In the genomic region with DNA sequence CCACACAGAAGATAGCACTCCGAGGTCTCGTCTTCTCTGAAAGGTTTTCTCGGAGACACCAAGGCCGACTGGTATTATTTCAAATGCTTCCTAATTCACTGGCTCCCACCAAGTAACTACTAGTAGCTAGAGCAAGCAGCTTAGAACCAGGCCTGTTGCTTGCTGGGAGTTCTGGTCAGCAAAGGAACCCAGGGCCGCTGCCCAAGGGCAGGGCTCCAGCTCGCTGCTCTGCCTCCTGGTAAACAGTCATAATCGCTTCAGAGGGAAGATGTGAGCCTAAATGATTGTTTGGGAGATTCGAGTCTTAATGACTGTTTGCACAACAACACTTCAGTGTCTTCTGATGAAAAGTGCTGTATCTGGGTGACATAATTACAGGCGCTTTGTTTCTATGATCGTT, we compare ENCODE assay signal across 16 mouse cellular contexts. TPM values are rescaled to one million over a fixed set of nuclear protein-coding genes. Genes with fewer than 3 reads are reported as not detected.
A peak's percentile ranks its signal among the peaks of the same experiment; 100 is the strongest.
DNase-seq lines count a peak whose midpoint lies in the region; ATAC-seq lines count a peak whose summit lies in the region.
"Had no signal": no experiment of that assay in that cellular context is flagged by ENCODE, and none has a peak within 500 bp of the region (broad histone marks: within the 10 kb centered on the region; RNA-seq: fewer than 3 reads in every experiment).

No protein-coding gene starts in this region.

- no peak for ATAC-seq in heart, embryonic 15.5 days (replicated peaks; ENCODE audit: insufficient number of reproducible peaks, insufficient read depth, low FRiP score, low read depth)
- no peak for ATAC-seq in heart, embryonic 11.5 days (replicated peaks; ENCODE audit: insufficient number of reproducible peaks, low FRiP score, low TSS enrichment)
- ATAC-seq in embryonic facial prominence, embryonic 15.5 days (ENCODE audit: insufficient number of reproducible peaks, low FRiP score, low TSS enrichment, low read depth) = no peak
- ATAC-seq: forebrain, embryonic 13.5 days; Patski had no signal

- no peaks in the 10 kb centered on the region for H3K9me3 ChIP-seq in heart, embryonic 15.5 days (replicated peaks)
- no peaks in the 10 kb centered on the region for H3K9me3 ChIP-seq in heart, embryonic 11.5 days (replicated peaks; ENCODE audit: control insufficient read depth, low read length)
- H3K9me3 ChIP-seq in embryonic facial prominence, embryonic 15.5 days (replicated peaks) = no peaks in the 10 kb centered on the region
- H3K9me3 ChIP-seq: forebrain, embryonic 13.5 days; neural tube, embryonic 12.5 days had no signal

- no peak overlapping the region for H3K9ac ChIP-seq in heart, embryonic 15.5 days
- no peak overlapping the region for H3K9ac ChIP-seq in heart, embryonic 11.5 days (ENCODE audit: low read depth, low read length)
- no peak overlapping the region for H3K9ac ChIP-seq in embryonic facial prominence, embryonic 15.5 days
- H3K9ac ChIP-seq: forebrain, embryonic 13.5 days; neural tube, embryonic 12.5 days had no signal

- no peak overlapping the region for H3K4me2 ChIP-seq in heart, embryonic 15.5 days
- no peak overlapping the region for H3K4me2 ChIP-seq in heart, embryonic 11.5 days
- H3K4me2 ChIP-seq in embryonic facial prominence, embryonic 15.5 days (replicated peaks) = no peak overlapping the region
- H3K4me2 ChIP-seq: forebrain, embryonic 13.5 days; neural tube, embryonic 12.5 days had no signal

- H3K36me3 ChIP-seq in heart, embryonic 15.5 days = no peaks in the 10 kb centered on the region
- H3K36me3 ChIP-seq in heart, embryonic 11.5 days (ENCODE audit: control insufficient read depth, insufficient read depth, low read length) = no peaks in the 10 kb centered on the region
- H3K36me3 ChIP-seq in embryonic facial prominence, embryonic 15.5 days = no peaks in the 10 kb centered on the region
- H3K36me3 ChIP-seq: neural tube, embryonic 12.5 days had no signal

- H3K27ac ChIP-seq in heart, embryonic 15.5 days = peak overlapping the region; percentile 72
- H3K27ac ChIP-seq in heart, embryonic 11.5 days (ENCODE audit: low read depth, low read length) = no peak overlapping the region
- peak overlapping the region; percentile 79 for H3K27ac ChIP-seq in embryonic facial prominence, embryonic 15.5 days (replicated peaks)
- H3K27ac ChIP-seq: forebrain, embryonic 13.5 days; neural tube, embryonic 12.5 days had no signal

- WGBS in heart, embryonic 15.5 days = 73% methylated on average over 10 of the region's 10 CpGs
- WGBS in heart, embryonic 11.5 days (ENCODE audit: insufficient replicate concordance) = 75% methylated on average over 10 of the region's 10 CpGs
- 70% methylated on average over 10 of the region's 10 CpGs for WGBS in embryonic facial prominence, embryonic 15.5 days

- H3K27me3 ChIP-seq in heart, embryonic 15.5 days = no peaks in the 10 kb centered on the region
- H3K27me3 ChIP-seq in heart, embryonic 11.5 days (ENCODE audit: control insufficient read depth, insufficient read depth, low read length) = no peaks in the 10 kb centered on the region
- no peaks in the 10 kb centered on the region for H3K27me3 ChIP-seq in embryonic facial prominence, embryonic 15.5 days
- H3K27me3 ChIP-seq: neural tube, embryonic 12.5 days had no signal

- peaks cover 8% of the 10 kb centered on the region for H3K4me1 ChIP-seq in heart, embryonic 15.5 days (replicated peaks)
- no peaks in the 10 kb centered on the region for H3K4me1 ChIP-seq in heart, embryonic 11.5 days (ENCODE audit: control insufficient read depth, insufficient read depth, low read length)
- peaks cover 14% of the 10 kb centered on the region for H3K4me1 ChIP-seq in embryonic facial prominence, embryonic 15.5 days
- H3K4me1 ChIP-seq: forebrain, embryonic 13.5 days; neural tube, embryonic 12.5 days had no signal

- H3K4me3 ChIP-seq in heart, embryonic 15.5 days = no peak overlapping the region
- no peak overlapping the region for H3K4me3 ChIP-seq in heart, embryonic 11.5 days (ENCODE audit: low read depth, low read length)
- no peak overlapping the region for H3K4me3 ChIP-seq in embryonic facial prominence, embryonic 15.5 days (replicated peaks)
- H3K4me3 ChIP-seq: forebrain, embryonic 13.5 days; neural tube, embryonic 12.5 days had no signal

- peak; percentile 20 for DNase-seq in ovary, adult 18-20 months (ENCODE audit: low spot score)
- DNase-seq in ovary, postnatal 10 days (ENCODE audit: low spot score) = no peak
- peak; percentile 12 to 63 for DNase-seq in lung, postnatal 4 days
- DNase-seq in layer of hippocampus, adult 11-12 months (ENCODE audit: low spot score) = no peak
- DNase-seq: cerebellum, adult 2 months; embryo, embryonic 11 days; midbrain, embryonic 14.5 days had no signal

RNA-seq across cellular contexts. Expression of a gene that starts 42.0 kb away (rescaled TPM):
- polyA plus RNA-seq in heart, embryonic 15.5 days (2015; fragmentation: Nextera tagmentation; extraction: Ambion mirVana) = 1.9 and 2.1 TPM in 2 replicates
- polyA plus RNA-seq in heart, embryonic 11.5 days (2014; fragmentation: Nextera tagmentation; extraction: Ambion mirVana) = 2.6 and 5.0 TPM in 2 replicates
- polyA plus RNA-seq in embryonic facial prominence, embryonic 15.5 days (2015; fragmentation: Nextera tagmentation; extraction: Ambion mirVana) = 4.3 and 5.5 TPM in 2 replicates
- polyA plus RNA-seq: large intestine, adult 2 months; Patski had no signal

RNA-seq across cellular contexts. Expression of a gene that starts 42.9 kb away (rescaled TPM):
- not detected in 2 replicates for polyA plus RNA-seq in heart, embryonic 15.5 days (2015; fragmentation: Nextera tagmentation; extraction: Ambion mirVana)
- polyA plus RNA-seq in heart, embryonic 11.5 days (2014; fragmentation: Nextera tagmentation; extraction: Ambion mirVana) = not detected in 2 replicates
- polyA plus RNA-seq in embryonic facial prominence, embryonic 15.5 days (2015; fragmentation: Nextera tagmentation; extraction: Ambion mirVana) = 0.08 TPM in 1 of 2 replicates, not detected in the other
- polyA plus RNA-seq: cerebellum, adult 2 months; gonadal fat pad, adult 2 months; large intestine, adult 2 months; liver, embryonic 16.5 days; midbrain, embryonic 14.5 days; neural tube, embryonic 12.5 days; Patski had no signal

Comparison
In these comparisons a context has a peak if more than half of its experiments do, and no peak if none do; other contexts are left out.
1. DNase-seq: peak in ovary, adult 18-20 months (single experiment) and lung, postnatal 4 days (2 of 2); none in ovary, postnatal 10 days (single experiment) and layer of hippocampus, adult 11-12 months (single experiment).